Mouse (Mus musculus) olfactory bulb, adult 2 months (tissue): ENCODE data around the gene Ccdc155.

ENCODE experiments used
- CTCF ChIP-seq: fragments of 200-500 bp; IDR thresholded peaks from 2 replicates; pipeline ENCODE4 v1.5.1; 2012; ENCODE audit warnings: low read depth, mild to moderate bottlenecking, low read length, moderate library complexity; ENCODE audit not compliant: insufficient read depth
- POLR2A ChIP-seq: fragments of 200-500 bp; IDR thresholded peaks from 2 replicates; pipeline ENCODE4 v1.6.1; 2012; ENCODE audit warnings: mild to moderate bottlenecking, low read depth, low read length, moderate library complexity; ENCODE audit not compliant: insufficient read depth

- TF ChIP-seq POLR2A: no peak
- no peak for TF ChIP-seq CTCF
These were observed 39.0 kb downstream of the Ccdc155 start for GRCm38 (mm10) chr7:45165701-45166100.
